Mouse (Mus musculus) forebrain, embryonic 12.5 days (tissue): ENCODE measurements around the gene Atp6v0c. TPM values are rescaled to one million over a fixed set of nuclear protein-coding genes. Genes with fewer than 3 reads are reported as not detected.

Experiments used
- ATAC-seq: fragments of 200-750 bp; cut with Nextera tagmentation; 2 replicates; pipeline ENCODE4 v1.8.0; 2017; ENCODE audit warnings: moderate TSS enrichment; ENCODE audit not compliant: low FRiP score
- H3K27ac ChIP-seq: fragments of 300-500 bp; sonication (generic); 2 replicates; pipeline ENCODE4 v1.5.1; 2016; ENCODE audit warnings: mild to moderate bottlenecking
- H3K27me3 ChIP-seq: fragments of 300-500 bp; sonication (generic); 2 replicates; pipeline ENCODE4 v1.6.1; 2016; ENCODE audit warnings: mild to moderate bottlenecking
- H3K36me3 ChIP-seq: fragments of 300-500 bp; sonication (generic); replicated peaks from 2 replicates; pipeline ENCODE4 v1.6.1; 2016; ENCODE audit warnings: mild to moderate bottlenecking
- H3K4me1 ChIP-seq: fragments of 300-500 bp; sonication (generic); 2 replicates; pipeline ENCODE4 v1.6.1; 2016
- H3K4me2 ChIP-seq: fragments of 300-500 bp; sonication (generic); 2 replicates; pipeline ENCODE4 v1.6.1; 2016; ENCODE audit warnings: mild to moderate bottlenecking, moderate library complexity
- H3K4me3 ChIP-seq: fragments of 300-500 bp; sonication (generic); replicated peaks from 2 replicates; pipeline ENCODE4 v1.5.1; 2016; ENCODE audit warnings: mild to moderate bottlenecking
- H3K9ac ChIP-seq: fragments of 300-500 bp; sonication (generic); 2 replicates; pipeline ENCODE4 v1.6.1; 2016; ENCODE audit warnings: mild to moderate bottlenecking
- H3K9me3 ChIP-seq: fragments of 300-500 bp; sonication (generic); 2 replicates; pipeline ENCODE4 v1.6.1; 2016
- WGBS: fragments of 180-500 bp; shearing (Covaris S2); methylation state at CpG from one replicate; pipeline ENCODE4 v1.1.7; 2016; 5-methylcytosine and 5-hydroxymethylcytosine counted together
- polyA plus RNA-seq: library from polyadenylated mRNA; unstranded; fragments of >200 nt; fragmentation: Nextera tagmentation; extraction: Ambion mirVana; gene quantifications from 2 replicates; pipeline ENCODE4 v1.2.1, GENCODE M21; 2016

The Atp6v0c gene
- polyA plus RNA-seq, 1 experiment from 2014 or later, result 461 TPM

DNA sequence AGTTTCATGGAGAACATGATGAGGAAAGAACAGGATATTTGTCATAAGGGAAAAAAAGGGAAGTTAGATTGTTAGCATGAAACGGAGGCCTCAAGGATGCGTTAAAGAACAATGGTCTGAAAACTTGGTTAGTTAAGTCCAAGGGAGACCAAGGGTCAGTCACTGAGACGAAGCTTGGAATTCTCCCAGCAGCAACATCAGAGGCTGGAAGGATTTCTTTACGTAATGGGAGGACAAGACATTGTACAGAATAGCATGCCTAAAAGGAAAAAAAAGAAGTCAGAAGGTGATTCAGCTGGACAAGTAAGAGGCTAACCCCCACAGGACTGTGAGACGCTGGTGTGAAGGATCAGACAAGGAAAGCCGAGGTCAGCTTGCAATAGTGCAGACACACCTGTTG is 2.4 kb downstream of the Atp6v0c start:
- H3K27me3 ChIP-seq, result 0 out of 2 replicates have a peak, but pooled peaks cover 4% of the 10 kb centered on the region
- 93% methylated on average over 6 of the region's 6 CpGs for WGBS
- H3K4me3 ChIP-seq, result no peak overlapping the region

GRCm38 (mm10) chr17:24164566-24165259 is 4.8 kb downstream of the Atp6v0c start:
- Histone ChIP-seq H3K4me1 (peaks cover 28% of the 10 kb centered on the region), H3K27ac (no peak overlapping the region), H3K9me3 (no peaks in the 10 kb centered on the region), H3K9ac (no peak overlapping the region), H3K36me3 (peaks cover 26% of the 10 kb centered on the region), H3K27me3 (no peaks in the 10 kb centered on the region), H3K4me2 (no peak overlapping the region), H3K4me3 (no peak overlapping the region)
- ATAC-seq, result no peak
- 87% methylated on average over 11 of the region's 11 CpGs for WGBS

More for the DNA sequence above, 2.4 kb downstream of the Atp6v0c start:
- Histone ChIP-seq H3K9ac (0 out of 2 replicates have a peak overlapping the region, but pooled peaks have one; percentile 3), H3K4me1 (peaks cover 34% of the 10 kb centered on the region), H3K9me3 (no peaks in the 10 kb centered on the region), H3K36me3 (peaks cover 26% of the 10 kb centered on the region), H3K4me2 (0 out of 2 replicates have a peak overlapping the region, but pooled peaks have one; percentile 10), H3K27ac (no peak overlapping the region)
- no peak for ATAC-seq

- peaks cover 26% of the 10 kb centered on the region for H3K36me3 ChIP-seq
- peak; percentile 93 for ATAC-seq
- peak within 1 kb of the TSS; percentile 85 for H3K27ac ChIP-seq
- no peaks in the 10 kb centered on the region for H3K27me3 ChIP-seq
- peak within 1 kb of the TSS; percentile 84 for H3K4me2 ChIP-seq
- peak within 1 kb of the TSS; percentile 74 for H3K9ac ChIP-seq
- no peaks in the 10 kb centered on the region for H3K9me3 ChIP-seq
- under 1% methylated on average over 47 of the region's 47 CpGs for WGBS
- peak within 1 kb of the TSS; percentile 76 for H3K4me3 ChIP-seq
- H3K4me1 ChIP-seq, result peaks cover 26% of the 10 kb centered on the region
Observed at GRCm38 (mm10) chr17:24163176-24163962, 6.1 kb downstream of the Atp6v0c start, which contains the start of gene Amdhd2. TSS of gene Amdhd2 (minus strand) at chr17:24163766.

DNA sequence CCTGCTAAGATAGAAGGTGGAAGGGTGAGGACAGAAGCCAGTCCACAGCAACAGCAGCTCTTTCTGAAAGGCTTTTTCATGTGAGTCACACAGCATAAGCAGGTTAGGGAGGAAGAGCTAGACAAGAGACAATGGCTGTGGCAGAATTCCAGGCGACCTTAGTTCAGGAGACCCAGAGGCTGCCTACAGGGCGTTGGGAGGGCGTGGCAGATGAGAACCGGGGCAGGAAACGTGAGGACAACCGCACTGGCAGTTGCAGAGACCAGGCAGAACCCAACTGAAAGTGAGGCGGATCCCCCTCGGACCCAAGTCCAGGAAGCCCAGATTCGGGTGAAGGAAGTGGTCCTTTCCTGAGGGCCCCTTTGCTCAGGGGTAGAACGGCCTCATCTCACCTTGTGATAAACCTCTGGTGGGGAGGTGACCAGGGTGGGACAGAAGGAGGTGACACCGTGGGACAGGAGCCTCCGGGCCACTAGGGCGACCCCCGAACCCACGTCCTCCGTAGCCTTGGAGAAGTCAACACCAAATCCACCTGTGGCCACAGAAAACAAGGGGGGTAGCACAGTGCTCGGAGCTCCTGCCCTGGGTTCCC is 6.8 kb downstream of the Atp6v0c start:
- peak overlapping the region; percentile 84 for H3K4me2 ChIP-seq
- H3K9ac ChIP-seq, result peak overlapping the region; percentile 74
- H3K27ac ChIP-seq, result peak overlapping the region; percentile 85; the same call in 1 of the 2 replicates
- WGBS, result 29% methylated on average over 17 of the region's 17 CpGs
- peak; percentile 38 for ATAC-seq
- H3K4me3 ChIP-seq, result peak overlapping the region; percentile 76
- peaks cover 19% of the 10 kb centered on the region for H3K4me1 ChIP-seq
- no peaks in the 10 kb centered on the region for H3K27me3 ChIP-seq
- H3K36me3 ChIP-seq, result peaks cover 26% of the 10 kb centered on the region
- no peaks in the 10 kb centered on the region for H3K9me3 ChIP-seq

DNA sequence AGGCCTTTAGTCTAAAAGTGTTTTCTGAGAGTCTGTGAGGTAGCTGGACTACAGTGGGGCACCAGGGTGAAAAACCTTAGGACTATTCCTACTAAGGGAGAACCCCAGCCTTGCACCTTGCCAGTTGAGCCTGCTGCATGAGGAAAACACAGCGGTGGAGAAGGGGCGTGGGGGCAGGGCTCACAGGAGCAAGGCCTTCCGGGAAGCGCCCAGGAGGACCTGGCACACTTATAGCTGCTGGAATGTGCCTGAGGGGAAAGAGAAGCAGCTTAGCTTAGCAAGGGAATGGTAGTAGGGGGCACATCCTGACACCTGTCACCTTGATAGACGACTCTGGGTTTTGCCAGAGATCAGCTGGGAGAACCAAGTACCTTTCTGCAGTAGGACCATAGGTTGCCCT is 8.0 kb downstream of the Atp6v0c start:
- no peaks in the 10 kb centered on the region for H3K27me3 ChIP-seq
- 88% methylated on average over 5 of the region's 5 CpGs for WGBS
- H3K27ac ChIP-seq, result no peak overlapping the region
- H3K4me2 ChIP-seq, result no peak overlapping the region
- no peak overlapping the region for H3K4me3 ChIP-seq
- ATAC-seq, result no peak
- H3K9me3 ChIP-seq, result no peaks in the 10 kb centered on the region
- peaks cover 16% of the 10 kb centered on the region for H3K36me3 ChIP-seq
- H3K9ac ChIP-seq, result no peak overlapping the region
- H3K4me1 ChIP-seq, result peaks cover 10% of the 10 kb centered on the region

- H3K4me1 ChIP-seq, result peaks cover 4% of the 10 kb centered on the region
- WGBS, result 89% methylated on average over 4 of the region's 4 CpGs
- H3K27ac ChIP-seq, result no peak overlapping the region
- no peak overlapping the region for H3K4me2 ChIP-seq
- H3K36me3 ChIP-seq, result peaks cover 10% of the 10 kb centered on the region; the same call in 1 of the 2 replicates
- H3K4me3 ChIP-seq, result no peak overlapping the region
- ATAC-seq, result no peak
- no peaks in the 10 kb centered on the region for H3K9me3 ChIP-seq
- no peaks in the 10 kb centered on the region for H3K27me3 ChIP-seq
- H3K9ac ChIP-seq, result no peak overlapping the region
Observed at GRCm38 (mm10) chr17:24157526-24157925, 12.0 kb downstream of the Atp6v0c start.

DNA sequence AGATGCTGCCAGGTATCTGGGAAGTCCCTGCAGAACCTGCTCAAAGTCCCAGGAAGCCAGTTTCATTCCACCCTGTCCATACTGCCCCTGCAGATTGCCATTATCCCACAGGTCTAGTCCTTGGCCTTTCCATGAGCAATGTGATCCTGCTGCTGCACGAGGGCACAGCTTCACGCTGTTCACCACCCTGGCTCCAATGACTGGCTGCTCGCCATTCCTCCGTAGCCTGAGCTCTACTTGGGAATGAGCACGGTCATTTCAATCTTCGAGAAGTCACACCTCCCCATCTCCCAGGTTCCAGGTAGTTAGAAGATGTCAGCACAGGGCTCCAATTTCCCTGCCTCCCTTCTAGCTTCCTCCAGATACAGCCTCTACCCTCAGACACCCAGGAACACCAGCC is 12.4 kb downstream of the Atp6v0c start:
- Histone ChIP-seq H3K4me1 (peaks cover 5% of the 10 kb centered on the region; the same call in 1 of the 2 replicates), H3K36me3 (peaks cover 10% of the 10 kb centered on the region; the same call in 1 of the 2 replicates), H3K27ac (no peak overlapping the region), H3K9ac (no peak overlapping the region), H3K4me2 (no peak overlapping the region), H3K4me3 (no peak overlapping the region), H3K9me3 (no peaks in the 10 kb centered on the region), H3K27me3 (no peaks in the 10 kb centered on the region)
- 95% methylated on average over 6 of the region's 6 CpGs for WGBS
- no peak for ATAC-seq

DNA sequence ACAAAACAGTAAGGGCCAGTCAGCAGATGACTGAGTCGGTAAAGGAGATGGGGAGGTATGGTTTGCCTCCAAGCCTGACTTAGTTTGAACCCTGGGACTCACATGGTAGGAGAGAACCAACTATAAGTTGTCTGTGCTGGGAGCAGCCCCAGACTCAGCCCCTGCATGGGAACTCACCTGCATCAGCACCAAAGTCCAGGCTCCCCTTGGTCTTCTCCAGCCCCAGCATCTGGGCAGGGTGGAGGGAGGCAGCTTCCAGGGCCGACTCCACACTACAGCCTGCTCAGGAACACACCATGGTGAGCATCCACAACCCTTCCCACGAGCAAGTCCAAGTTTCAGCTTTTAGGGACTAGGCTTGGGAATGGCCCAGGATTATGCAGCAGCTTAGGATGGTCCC is 13.1 kb downstream of the Atp6v0c start:
- H3K4me1 ChIP-seq, result peaks cover 10% of the 10 kb centered on the region
- H3K36me3 ChIP-seq, result peaks cover 10% of the 10 kb centered on the region; the same call in 1 of the 2 replicates
- H3K9me3 ChIP-seq, result no peaks in the 10 kb centered on the region
- no peak overlapping the region for H3K4me2 ChIP-seq
- no peaks in the 10 kb centered on the region for H3K27me3 ChIP-seq
- ATAC-seq, result no peak
- H3K9ac ChIP-seq, result no peak overlapping the region
- no peak overlapping the region for H3K27ac ChIP-seq
- no peak overlapping the region for H3K4me3 ChIP-seq
- WGBS, result 81% methylated on average over 3 of the region's 3 CpGs

- Histone ChIP-seq H3K4me1 (peaks cover 10% of the 10 kb centered on the region), H3K27me3 (no peaks in the 10 kb centered on the region), H3K27ac (no peak overlapping the region), H3K9ac (no peak overlapping the region), H3K9me3 (no peaks in the 10 kb centered on the region), H3K4me3 (no peak overlapping the region), H3K36me3 (peaks cover 10% of the 10 kb centered on the region; the same call in 1 of the 2 replicates), H3K4me2 (no peak overlapping the region)
- WGBS, result 94% methylated on average over 9 of the region's 9 CpGs
- no peak for ATAC-seq
Observed at GRCm38 (mm10) chr17:24155742-24156141, 13.8 kb downstream of the Atp6v0c start.

- Histone ChIP-seq H3K9ac (no peak overlapping the region), H3K27ac (no peak overlapping the region), H3K27me3 (0 out of 2 replicates have a peak, but pooled peaks cover 4% of the 10 kb centered on the region), H3K4me1 (peaks cover 10% of the 10 kb centered on the region), H3K36me3 (peaks cover 10% of the 10 kb centered on the region; the same call in 1 of the 2 replicates), H3K4me3 (no peak overlapping the region), H3K9me3 (no peaks in the 10 kb centered on the region), H3K4me2 (no peak overlapping the region)
- no peak for ATAC-seq
- WGBS, result 79% methylated on average over 3 of the region's 3 CpGs
Observed at GRCm38 (mm10) chr17:24154463-24154862, 15.0 kb downstream of the Atp6v0c start.

- peak; percentile 81 for ATAC-seq
- no peak overlapping the region for H3K27ac ChIP-seq
- 0 out of 2 replicates have a peak, but pooled peaks cover 4% of the 10 kb centered on the region for H3K27me3 ChIP-seq
- peak overlapping the region; percentile 57 for H3K4me2 ChIP-seq
- 1% methylated on average over 26 of the region's 26 CpGs for WGBS
- peak overlapping the region; percentile 28 for H3K4me3 ChIP-seq
- peak overlapping the region; percentile 51; the same call in 1 of the 2 replicates for H3K9ac ChIP-seq
- peaks cover 10% of the 10 kb centered on the region; the same call in 1 of the 2 replicates for H3K36me3 ChIP-seq
- no peaks in the 10 kb centered on the region for H3K9me3 ChIP-seq
- peaks cover 10% of the 10 kb centered on the region for H3K4me1 ChIP-seq
Observed at GRCm38 (mm10) chr17:24151890-24152563, 17.5 kb downstream of the Atp6v0c start.
